Mouse (Mus musculus): ENCODE measurements around the gene AF067061. TPM values are rescaled to one million over a fixed set of nuclear protein-coding genes. Genes with fewer than 3 reads are reported as not detected.

The AF067061 gene
- polyA plus RNA-seq (2017; shearing (Covaris generic)) = not detected

DNA sequence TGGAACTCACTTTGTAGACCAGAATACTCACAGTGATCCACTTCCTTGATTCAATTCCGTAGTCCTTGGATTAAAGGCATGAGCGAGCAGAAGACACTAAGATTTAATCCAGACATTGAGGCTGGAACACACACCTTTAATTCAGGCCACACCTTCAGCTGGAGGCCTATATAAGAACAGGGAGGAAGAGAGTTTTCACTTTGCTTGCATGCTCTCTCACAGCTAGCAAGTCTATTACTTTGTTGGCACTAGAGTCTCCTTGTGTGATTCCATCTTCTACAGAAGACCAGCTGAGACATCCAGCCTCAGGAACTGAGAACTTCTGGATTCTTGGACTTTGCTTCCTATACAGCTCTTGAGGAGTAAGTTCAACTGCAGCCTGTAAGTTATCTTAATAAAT lies at the start of gene AF067061:
Gene AF067061 (plus strand): TSS at position 245 of the 400 bp plus-strand sequence.

DNA sequence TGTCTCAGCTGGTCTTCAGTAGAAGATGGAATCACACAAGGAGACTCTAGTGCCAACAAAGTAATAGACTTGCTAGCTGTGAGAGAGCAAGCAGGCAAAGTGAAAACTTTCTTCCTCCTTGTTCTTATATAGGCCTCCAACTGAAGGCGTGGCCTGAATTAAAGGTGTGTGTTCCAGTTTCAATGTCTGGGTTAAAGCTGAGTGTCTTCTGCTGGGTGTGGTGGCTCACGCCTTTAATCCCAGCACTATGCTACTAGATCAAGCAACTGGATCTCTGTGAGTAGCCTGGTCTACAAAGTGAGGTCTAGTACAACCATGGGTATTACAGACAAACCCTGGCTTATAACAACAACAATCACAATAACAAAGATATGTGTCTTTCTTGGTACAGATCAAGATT lies 47.1 kb upstream of the AF067061 start, which contains the start of gene Gm21762:
Gene Gm21762 (minus strand): TSS at position 101 of the 400 bp plus-strand sequence.

DNA sequence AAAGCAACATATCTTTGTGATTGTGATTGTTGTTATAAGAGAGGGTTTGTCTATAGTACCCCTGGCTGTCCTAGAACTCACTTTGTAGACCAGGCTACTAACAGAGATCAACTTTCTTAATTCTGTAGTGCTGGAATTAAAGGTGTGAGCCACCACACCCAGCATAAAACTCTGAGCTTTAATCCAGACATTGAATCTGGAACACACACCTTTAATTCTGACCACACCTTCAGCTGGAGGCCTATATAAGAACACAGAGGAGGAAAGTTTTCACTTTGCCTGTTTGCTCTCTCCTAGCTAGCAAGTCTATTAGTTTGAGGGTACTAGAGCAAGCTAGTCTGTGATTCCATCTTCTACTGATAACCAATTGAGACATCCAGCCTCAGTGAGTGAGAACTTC lies 24.1 kb upstream of the AF067061 start, which contains the start of gene Gm21731:
Gene Gm21731 (plus strand): TSS at position 301 of the 400 bp plus-strand sequence.

DNA sequence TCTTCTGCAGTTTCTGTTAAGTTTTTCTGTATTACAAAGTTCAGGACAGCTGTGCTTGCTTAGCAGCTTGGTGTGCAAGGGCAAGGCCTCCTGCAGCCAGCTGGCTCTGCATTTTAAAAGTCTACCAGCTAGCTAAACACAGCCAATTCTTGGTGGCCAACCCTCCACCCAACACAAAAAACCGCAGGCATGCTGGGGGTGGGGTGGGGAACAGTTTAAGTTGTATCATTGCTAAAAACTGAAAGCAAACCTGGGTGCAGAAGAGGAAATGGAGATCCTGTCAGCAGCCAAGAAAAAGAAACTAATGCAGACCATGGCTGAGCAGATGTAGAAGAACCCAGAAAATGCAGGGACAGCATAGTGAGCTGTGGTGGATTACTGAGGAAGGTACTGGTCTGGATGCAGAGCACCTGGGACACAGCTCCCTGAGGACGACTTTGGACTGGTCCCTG lies 37.1 kb downstream of the AF067061 start, which contains the start of gene BC147527:
Gene BC147527 (plus strand): TSS at position 402 of the 452 bp plus-strand sequence.

Other genes starting within 250 kb of the AF067061 start
- not detected for gene Gm36079, start 236.1 kb upstream of the AF067061 start, polyA plus RNA-seq (2017; shearing (Covaris generic))
- gene Gm21188, start 210.9 kb upstream of the AF067061 start, polyA plus RNA-seq (2017; shearing (Covaris generic)) = 0.17 TPM
- gene Gm20767, start 122.9 kb upstream of the AF067061 start, polyA plus RNA-seq (2017; shearing (Covaris generic)) = not detected
- not detected for gene Gm21818, start 90.7 kb upstream of the AF067061 start, polyA plus RNA-seq (2017; shearing (Covaris generic))
- not detected for gene Gm21762, start 47.2 kb upstream of the AF067061 start, polyA plus RNA-seq (2017; shearing (Covaris generic))
- not detected for gene Gm21731, start 24.0 kb upstream of the AF067061 start, polyA plus RNA-seq (2017; shearing (Covaris generic))
- gene BC147527, start 37.3 kb downstream of the AF067061 start, polyA plus RNA-seq (2017; shearing (Covaris generic)) = 85.1 TPM
- gene Tcstv3, start 53.8 kb downstream of the AF067061 start, polyA plus RNA-seq (2017; shearing (Covaris generic)) = not detected